Mouse (Mus musculus) embryo, embryonic 11.5 days (tissue): Measurements from ENCODE around the gene Spata31d1b.

ENCODE experiments used
- DNase-seq: peaks from one replicate; pipeline ENCODE4 v3.0.0-alpha.2; 2012; ENCODE audit warnings: low read depth, low spot score

The Spata31d1b gene

DNA sequence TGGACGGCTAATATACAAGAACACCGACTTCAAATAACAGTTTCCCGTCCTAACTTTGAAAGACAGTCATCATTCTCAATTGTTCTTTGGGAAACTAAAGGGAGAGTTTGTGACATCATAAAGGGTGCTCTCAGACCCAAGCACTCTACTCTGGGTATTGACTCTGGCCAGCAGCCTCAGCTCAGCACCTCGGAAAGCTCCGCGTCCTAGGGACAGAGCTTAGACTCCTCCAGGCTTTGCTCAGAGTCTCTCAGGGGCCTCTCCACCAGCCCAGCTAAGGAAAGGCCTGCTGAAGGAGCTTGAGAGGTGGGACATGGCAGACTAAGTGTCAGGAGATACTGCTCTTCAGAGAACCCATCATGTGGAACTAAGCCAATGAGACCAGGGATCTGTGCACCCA is 34.1 kb downstream of the Spata31d1b start:
- no peak for DNase-seq

GRCm38 (mm10) chr13:59746711-59747110 is 34.6 kb downstream of the Spata31d1b start, which contains the start of gene 1700014D04Rik:
TSS of gene 1700014D04Rik (minus strand) at chr13:59746752.
- DNase-seq: no peak

- no peak for DNase-seq
These were observed 38.2 kb downstream of the Spata31d1b start for GRCm38 (mm10) chr13:59750310-59750709.

GRCm38 (mm10) chr13:59756906-59757305 is 44.8 kb downstream of the Spata31d1b start:
- DNase-seq: no peak

DNA sequence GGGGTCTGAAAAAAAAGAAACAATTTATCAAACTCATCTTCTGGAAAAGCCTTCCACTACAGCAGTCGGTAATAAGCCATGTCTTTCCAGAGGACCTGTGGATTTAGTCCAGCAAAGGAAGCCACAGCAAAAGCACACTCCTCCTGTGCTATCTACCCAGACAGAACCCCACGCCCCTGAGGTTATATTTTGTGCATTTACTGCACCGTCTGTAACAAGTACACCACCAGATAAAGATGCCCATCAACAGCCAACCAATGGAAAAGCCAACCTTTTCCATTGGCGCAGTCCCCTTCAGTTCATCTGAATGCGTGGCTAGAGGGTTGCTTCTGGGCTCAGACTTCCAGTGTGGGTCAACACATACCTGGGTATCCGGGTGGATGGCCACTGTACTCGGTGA is 50.7 kb downstream of the Spata31d1b start:
- no peak for DNase-seq

- DNase-seq: no peak
These were observed 54.9 kb downstream of the Spata31d1b start for GRCm38 (mm10) chr13:59766786-59767515.

DNA sequence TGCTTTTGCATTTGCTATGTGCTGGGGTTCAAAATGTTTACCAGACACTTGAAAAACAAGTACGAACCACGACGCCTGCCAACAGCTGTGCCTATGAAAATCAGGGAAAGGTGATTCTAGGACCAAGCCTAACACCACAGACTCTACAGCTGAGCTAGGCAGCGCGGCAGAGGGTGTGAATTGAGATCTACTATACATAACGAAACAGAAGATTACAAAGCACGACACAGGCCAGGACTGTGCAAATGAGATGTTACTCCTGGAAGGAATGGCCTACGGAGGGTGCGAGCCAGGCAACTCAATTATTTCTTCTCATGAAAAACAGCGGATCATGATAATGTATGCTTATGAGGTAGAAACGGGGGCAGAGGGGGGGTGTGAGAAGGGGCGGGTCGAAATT is 56.4 kb downstream of the Spata31d1b start:
- no peak for DNase-seq
